Mouse (Mus musculus) spleen, postnatal 10 days (tissue): ENCODE results near the gene Rpl31.

ENCODE experiments used
- DNase-seq, 2 experiments: peaks; one replicate each; pipeline ENCODE4 v3.0.0; 2021 to 2022; ENCODE audit warnings: low spot score in 2 of 2

Gene Rpl31

GRCm38 (mm10) chr1:39399228-39399627 lies 31.6 kb downstream of the Rpl31 start:
- no peak for DNase-seq

- no peak for DNase-seq
Observed at GRCm38 (mm10) chr1:39400173-39400572, 32.5 kb downstream of the Rpl31 start.

DNA sequence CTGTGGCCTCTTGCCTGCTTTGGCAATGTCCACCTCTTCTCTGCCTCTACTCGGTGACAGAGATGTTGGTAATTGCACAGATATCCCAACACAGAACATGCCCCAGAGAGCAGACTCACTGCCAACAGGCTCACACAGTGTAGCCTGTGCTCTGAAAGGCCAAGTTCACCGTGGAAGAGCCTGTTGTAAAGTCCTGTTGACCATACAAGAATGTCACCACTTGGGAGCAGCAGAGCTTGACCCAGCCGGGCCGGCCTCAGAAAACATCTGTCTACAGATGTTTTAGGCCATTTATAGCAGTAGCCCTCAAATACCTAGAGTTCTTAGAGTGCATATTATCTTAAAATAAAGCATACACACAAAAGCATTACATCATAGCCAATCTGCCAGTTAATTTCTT lies 39.5 kb downstream of the Rpl31 start:
- no peak for DNase-seq

- no peak for DNase-seq
Observed at GRCm38 (mm10) chr1:39408123-39408522, 40.5 kb downstream of the Rpl31 start.

- no peak for DNase-seq
Observed at GRCm38 (mm10) chr1:39408668-39409067, 41.0 kb downstream of the Rpl31 start.

- no peak for DNase-seq
Observed at GRCm38 (mm10) chr1:39410085-39410821, 42.6 kb downstream of the Rpl31 start.

- peak in 1 of 2 experiments; percentile 54 for DNase-seq
Observed at GRCm38 (mm10) chr1:39417817-39418216, 50.2 kb downstream of the Rpl31 start.

DNA sequence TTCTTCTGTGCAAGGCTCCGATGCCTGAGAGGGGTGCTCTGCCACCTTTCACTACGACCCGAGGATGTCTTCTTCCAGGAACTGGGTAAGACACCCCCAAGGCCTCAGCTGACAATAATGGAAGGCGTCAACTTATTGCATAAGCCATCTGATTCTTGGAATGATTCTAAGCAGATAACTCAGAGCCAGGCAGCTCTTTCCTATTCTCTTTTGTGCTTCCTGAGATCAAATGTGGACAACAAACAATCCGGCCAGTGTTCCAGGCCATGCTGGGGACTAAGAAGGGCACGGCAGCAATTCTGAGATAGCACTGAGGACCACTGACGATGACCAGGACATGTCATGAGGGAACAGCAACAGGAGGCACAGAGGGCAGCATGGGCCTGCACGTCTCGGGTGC lies 51.2 kb downstream of the Rpl31 start:
- no peak for DNase-seq

GRCm38 (mm10) chr1:39420987-39421386 lies 53.3 kb downstream of the Rpl31 start:
- DNase-seq: no peak
